Mouse (Mus musculus) olfactory bulb, adult 2 months (tissue): ENCODE measurements at regions not wholly inside any gene's neighbourhood (a gene's known extent, or its start where the extent isn't known, plus 50 kb on each side); places are given as distances from the start of the nearest gene placed in this dataset.

Experiments
- CTCF ChIP-seq: fragments of 200-500 bp; IDR thresholded peaks from 2 replicates; pipeline ENCODE4 v1.5.1; 2012; ENCODE audit warnings: low read depth, mild to moderate bottlenecking, low read length, moderate library complexity; ENCODE audit not compliant: insufficient read depth
- POLR2A ChIP-seq: fragments of 200-500 bp; IDR thresholded peaks from 2 replicates; pipeline ENCODE4 v1.6.1; 2012; ENCODE audit warnings: mild to moderate bottlenecking, low read depth, low read length, moderate library complexity; ENCODE audit not compliant: insufficient read depth

DNA sequence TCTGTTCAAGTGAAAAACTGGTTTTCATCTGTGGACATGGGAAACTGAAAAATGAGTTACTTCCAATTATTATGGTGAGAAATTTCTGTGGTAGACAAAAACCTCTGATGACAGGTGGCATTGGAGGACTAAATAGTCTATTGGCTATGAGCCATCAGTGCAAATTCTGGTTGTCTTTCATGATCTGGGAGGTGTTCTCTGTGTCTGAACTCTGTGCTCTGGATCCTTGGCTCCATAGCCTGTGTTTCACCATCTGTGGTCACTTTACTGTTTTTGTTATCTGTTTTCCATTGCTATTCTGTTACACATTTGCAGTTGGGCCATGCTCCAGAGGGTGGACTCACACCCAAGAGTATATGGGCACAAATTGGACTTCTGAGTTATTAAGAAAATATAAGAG, 359.9 kb downstream of the Btg1 start:
- TF ChIP-seq CTCF (no peak), POLR2A (no peak)
